Mouse (Mus musculus): ENCODE data around the gene Sspo.

Sspo gene

GRCm38 (mm10) chr6:48545251-48545650 is 97.2 kb downstream of the Sspo start:
- no peak for DNase-seq

- DNase-seq, result no peak
These were observed 98.2 kb downstream of the Sspo start for GRCm38 (mm10) chr6:48546271-48546670.

GRCm38 (mm10) chr6:48546858-48547257 is 98.8 kb downstream of the Sspo start:
- no peak for DNase-seq

- no peak for DNase-seq
These were observed 100.3 kb downstream of the Sspo start for GRCm38 (mm10) chr6:48548314-48548713.
